Mouse (Mus musculus) forebrain, embryonic 12.5 days (tissue): Measurements from ENCODE around the gene Ncbp1. TPM values are rescaled to one million over a fixed set of nuclear protein-coding genes. Genes with fewer than 3 reads are reported as not detected.
"Not testable (repeated sequence)": the region's sequence is repeated elsewhere in the genome, so short reads cannot be mapped to it uniquely, and the experiment has no call there.

Experiments used
- ATAC-seq: fragments of 200-750 bp; cut with Nextera tagmentation; 2 replicates; pipeline ENCODE4 v1.8.0; 2017; ENCODE audit warnings: moderate TSS enrichment; ENCODE audit not compliant: low FRiP score
- H3K27ac ChIP-seq: fragments of 300-500 bp; sonication (generic); 2 replicates; pipeline ENCODE4 v1.5.1; 2016; ENCODE audit warnings: mild to moderate bottlenecking
- H3K27me3 ChIP-seq: fragments of 300-500 bp; sonication (generic); 2 replicates; pipeline ENCODE4 v1.6.1; 2016; ENCODE audit warnings: mild to moderate bottlenecking
- H3K36me3 ChIP-seq: fragments of 300-500 bp; sonication (generic); replicated peaks from 2 replicates; pipeline ENCODE4 v1.6.1; 2016; ENCODE audit warnings: mild to moderate bottlenecking
- H3K4me1 ChIP-seq: fragments of 300-500 bp; sonication (generic); 2 replicates; pipeline ENCODE4 v1.6.1; 2016
- H3K4me2 ChIP-seq: fragments of 300-500 bp; sonication (generic); 2 replicates; pipeline ENCODE4 v1.6.1; 2016; ENCODE audit warnings: mild to moderate bottlenecking, moderate library complexity
- H3K4me3 ChIP-seq: fragments of 300-500 bp; sonication (generic); replicated peaks from 2 replicates; pipeline ENCODE4 v1.5.1; 2016; ENCODE audit warnings: mild to moderate bottlenecking
- H3K9ac ChIP-seq: fragments of 300-500 bp; sonication (generic); 2 replicates; pipeline ENCODE4 v1.6.1; 2016; ENCODE audit warnings: mild to moderate bottlenecking
- H3K9me3 ChIP-seq: fragments of 300-500 bp; sonication (generic); 2 replicates; pipeline ENCODE4 v1.6.1; 2016
- WGBS: fragments of 180-500 bp; shearing (Covaris S2); methylation state at CpG from one replicate; pipeline ENCODE4 v1.1.7; 2016; 5-methylcytosine and 5-hydroxymethylcytosine counted together
- polyA plus RNA-seq: library from polyadenylated mRNA; unstranded; fragments of >200 nt; fragmentation: Nextera tagmentation; extraction: Ambion mirVana; gene quantifications from 2 replicates; pipeline ENCODE4 v1.2.1, GENCODE M21; 2016

Ncbp1 gene
- polyA plus RNA-seq, 1 experiment from 2014 or later, result 129 TPM

DNA sequence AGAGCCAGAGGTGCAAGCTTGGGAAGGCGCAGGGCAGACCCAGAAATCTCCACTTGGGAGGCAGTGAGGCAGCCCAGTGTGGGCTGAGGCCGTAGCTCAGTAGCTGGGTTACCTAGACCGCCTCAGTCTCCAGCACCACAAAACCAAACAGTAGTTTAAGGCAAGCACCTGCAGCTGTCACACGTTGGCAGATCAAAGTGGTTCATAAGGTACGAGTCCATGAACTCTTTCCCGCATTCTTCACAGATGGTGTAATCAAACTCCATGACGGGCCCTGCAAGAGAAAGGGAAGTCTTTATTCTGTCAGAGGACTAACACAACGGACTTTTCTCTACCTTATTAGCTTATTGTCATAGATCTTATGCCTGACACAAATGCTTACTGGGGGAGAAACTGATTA lies 47.0 kb downstream of the Ncbp1 start:
- no peak overlapping the region for H3K4me3 ChIP-seq
- H3K9me3 ChIP-seq, result no peaks in the 10 kb centered on the region
- no peak overlapping the region for H3K4me2 ChIP-seq
- H3K27ac ChIP-seq, result no peak overlapping the region
- peaks cover 82% of the 10 kb centered on the region for H3K36me3 ChIP-seq
- H3K27me3 ChIP-seq, result no peaks in the 10 kb centered on the region
- 73% methylated on average over 8 of the region's 8 CpGs for WGBS
- H3K9ac ChIP-seq, result no peak overlapping the region
- ATAC-seq, result no peak
- H3K4me1 ChIP-seq, result no peaks in the 10 kb centered on the region

DNA sequence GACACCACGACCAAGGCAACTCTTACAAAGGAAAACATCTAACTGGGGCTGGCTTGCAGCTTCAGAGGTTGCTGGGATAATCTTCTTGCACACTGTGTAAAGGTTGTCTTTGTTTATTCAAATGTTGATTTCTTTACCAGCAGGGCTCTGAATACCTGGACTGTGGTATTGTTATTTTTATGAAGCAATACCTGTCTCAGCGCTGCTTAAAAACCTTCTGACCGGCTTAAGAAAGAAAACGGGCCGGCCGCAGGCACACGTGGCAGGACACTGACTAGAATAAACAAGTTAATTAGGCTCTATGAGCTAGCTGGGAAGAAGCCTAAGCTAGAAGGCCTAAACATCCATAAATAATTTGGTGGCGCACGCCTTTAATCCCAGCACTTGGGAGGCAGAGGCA lies 47.5 kb downstream of the Ncbp1 start:
- 81% methylated on average over 9 of the region's 9 CpGs for WGBS
- H3K27ac ChIP-seq, result no peak overlapping the region
- H3K4me2 ChIP-seq, result no peak overlapping the region
- no peak overlapping the region for H3K4me3 ChIP-seq
- H3K9ac ChIP-seq, result no peak overlapping the region
- H3K27me3 ChIP-seq, result no peaks in the 10 kb centered on the region
- no peak for ATAC-seq
- peaks cover 85% of the 10 kb centered on the region for H3K36me3 ChIP-seq
- H3K9me3 ChIP-seq, result no peaks in the 10 kb centered on the region
- H3K4me1 ChIP-seq, result no peaks in the 10 kb centered on the region

DNA sequence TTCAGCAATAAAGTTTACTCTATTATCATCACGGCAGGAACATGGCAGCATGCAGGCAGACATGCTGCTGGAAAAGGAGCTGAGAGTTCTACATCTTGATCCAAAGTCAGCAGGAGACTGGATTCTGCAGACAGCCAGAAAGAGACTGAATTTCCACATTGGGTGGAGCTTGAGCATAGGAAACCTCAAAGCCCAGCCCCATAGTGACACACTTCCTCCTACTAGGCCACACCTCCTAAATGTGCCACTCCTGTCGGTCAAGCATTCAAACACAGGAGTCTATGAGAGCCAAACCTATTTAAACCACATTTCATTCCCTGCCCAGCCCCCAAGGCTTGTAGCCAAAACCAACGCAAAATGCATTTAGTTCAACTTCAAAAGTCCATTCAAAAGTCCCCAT lies 48.1 kb downstream of the Ncbp1 start:
- Histone ChIP-seq H3K36me3 (peaks cover 85% of the 10 kb centered on the region), H3K4me1 (no peaks in the 10 kb centered on the region), H3K27me3 (no peaks in the 10 kb centered on the region), H3K9me3 (no peaks in the 10 kb centered on the region), H3K27ac (no peak overlapping the region), H3K4me2 (no peak overlapping the region), H3K9ac (no peak overlapping the region), H3K4me3 (no peak overlapping the region)
- ATAC-seq, result no peak
- 74% methylated on average over 3 of the region's 3 CpGs for WGBS

DNA sequence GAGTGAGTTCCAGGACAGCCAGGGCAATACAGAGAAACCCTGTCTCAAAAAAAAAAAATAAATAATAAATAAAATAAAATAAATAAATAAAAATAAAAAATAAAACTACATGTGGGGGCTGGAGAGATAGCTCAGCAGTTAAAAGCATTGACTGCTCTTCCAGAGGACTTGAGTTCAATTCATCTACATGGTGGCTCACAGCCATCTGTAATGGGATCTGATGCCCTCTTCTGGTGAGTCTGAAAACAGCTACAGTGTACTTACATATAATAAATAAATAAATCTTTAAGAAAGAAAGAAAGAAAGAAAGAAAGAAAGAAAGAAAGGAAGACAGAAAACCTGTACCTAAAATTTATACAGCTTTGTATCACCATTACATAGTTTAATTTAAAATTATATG lies 53.6 kb downstream of the Ncbp1 start:
- not testable (repeated sequence) for H3K4me2 ChIP-seq, H3K9me3 ChIP-seq, H3K27ac ChIP-seq, ATAC-seq, H3K9ac ChIP-seq, H3K27me3 ChIP-seq, H3K4me3 ChIP-seq
- H3K4me1 ChIP-seq, result peaks cover 32% of the 10 kb centered on the region
- H3K36me3 ChIP-seq, result peaks cover 41% of the 10 kb centered on the region

DNA sequence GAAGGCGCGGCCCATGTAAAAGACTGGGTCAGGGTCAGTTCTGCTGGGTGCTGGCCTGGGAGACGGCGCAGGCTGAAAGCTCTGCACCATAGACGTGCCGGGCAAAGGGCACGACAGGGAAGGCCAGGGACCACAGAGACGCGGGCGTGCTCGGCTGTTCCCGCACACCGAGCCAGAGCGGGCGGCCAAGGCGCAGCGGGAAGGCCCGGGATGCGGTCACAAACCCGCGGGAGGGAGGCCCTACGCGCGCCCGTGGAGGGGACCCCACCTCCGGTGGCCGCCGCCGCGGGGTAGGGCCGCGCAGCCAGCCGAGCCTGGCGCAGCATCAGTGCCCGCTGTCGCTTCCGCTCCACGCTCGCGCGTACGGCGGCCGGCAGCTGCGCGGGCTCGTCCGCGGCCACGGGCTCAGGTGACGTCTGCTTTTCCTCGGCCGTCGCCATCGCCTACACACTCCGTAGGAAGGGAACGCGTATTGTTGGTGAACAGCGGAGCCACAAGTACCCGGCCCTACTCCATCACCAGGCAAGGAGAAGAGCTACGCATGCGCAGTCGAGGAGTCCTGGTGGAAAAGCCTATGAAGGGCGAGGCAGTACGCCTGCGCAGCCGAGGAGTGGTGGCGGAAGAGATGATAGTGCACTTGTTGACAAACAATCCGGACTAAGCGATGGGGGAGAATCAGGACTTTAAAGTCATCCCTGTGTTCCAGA lies 57.5 kb downstream of the Ncbp1 start, which contains the start of gene Xpa:
Gene Xpa, minus strand, starts transcription at position 531 of the 707 bp plus-strand sequence.
- H3K27me3 ChIP-seq, result peaks cover 21% of the 10 kb centered on the region
- peak within 1 kb of the TSS; percentile 81 for H3K4me2 ChIP-seq
- H3K4me1 ChIP-seq, result peaks cover 33% of the 10 kb centered on the region
- H3K36me3 ChIP-seq, result peaks cover 5% of the 10 kb centered on the region
- ATAC-seq, result peak; percentile 97
- under 1% methylated on average over 53 of the region's 70 CpGs for WGBS
- H3K4me3 ChIP-seq, result peak within 1 kb of the TSS; percentile 94
- H3K27ac ChIP-seq, result peak within 1 kb of the TSS; percentile 93
- H3K9ac ChIP-seq, result peak within 1 kb of the TSS; percentile 97
- H3K9me3 ChIP-seq, result no peaks in the 10 kb centered on the region

DNA sequence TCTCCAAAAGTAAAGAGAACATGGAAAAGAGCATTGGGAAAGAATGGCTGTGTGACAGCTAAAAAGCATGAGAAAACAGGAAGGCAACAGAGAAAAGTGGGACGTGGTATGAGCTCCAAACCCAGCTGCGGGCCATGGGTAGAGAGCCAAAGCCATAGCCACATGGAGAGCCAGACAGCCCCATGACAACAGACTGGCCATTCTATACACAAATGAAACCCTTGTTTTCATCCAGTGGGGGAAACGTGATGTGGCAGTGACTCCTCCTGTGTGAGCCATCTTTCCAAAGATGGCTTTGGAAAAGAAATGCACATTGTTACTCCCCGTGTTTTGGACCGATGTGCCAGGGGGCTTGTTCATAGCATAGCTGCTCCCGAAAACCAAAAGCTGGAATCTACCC lies 58.1 kb downstream of the Ncbp1 start:
- H3K9me3 ChIP-seq, result no peaks in the 10 kb centered on the region
- peak overlapping the region; percentile 97 for H3K9ac ChIP-seq
- H3K4me1 ChIP-seq, result peaks cover 33% of the 10 kb centered on the region
- H3K4me2 ChIP-seq, result peak overlapping the region; percentile 81
- peaks cover 25% of the 10 kb centered on the region for H3K27me3 ChIP-seq
- WGBS, result 42% methylated on average over 6 of the region's 6 CpGs
- H3K4me3 ChIP-seq, result peak overlapping the region; percentile 94
- peak; percentile 18 for ATAC-seq
- no peaks in the 10 kb centered on the region for H3K36me3 ChIP-seq
- 0 out of 2 replicates have a peak overlapping the region, but pooled peaks have one; percentile 42 for H3K27ac ChIP-seq

DNA sequence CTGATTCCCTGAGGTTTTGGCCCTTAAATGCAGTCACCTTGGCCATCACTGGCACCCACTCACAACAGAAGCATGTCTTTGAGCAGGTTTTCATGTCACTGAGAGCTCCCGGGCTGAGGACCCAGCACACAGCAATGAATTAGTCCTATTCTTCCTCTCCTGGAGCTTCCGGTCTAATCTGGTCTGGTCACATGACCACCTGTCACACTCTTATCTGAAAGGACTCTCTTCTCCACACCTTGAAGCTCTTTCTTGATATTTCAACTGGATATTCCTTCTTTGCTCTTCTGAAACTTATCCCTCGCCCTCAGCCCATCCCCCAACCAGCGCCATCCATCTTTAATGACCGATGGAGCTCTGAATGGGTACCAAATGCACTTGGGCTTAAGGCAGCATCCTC lies 59.7 kb downstream of the Ncbp1 start:
- no peaks in the 10 kb centered on the region for H3K9me3 ChIP-seq
- H3K4me3 ChIP-seq, result no peak overlapping the region
- peaks cover 36% of the 10 kb centered on the region for H3K27me3 ChIP-seq
- H3K36me3 ChIP-seq, result no peaks in the 10 kb centered on the region
- no peak for ATAC-seq
- no peak overlapping the region for H3K4me2 ChIP-seq
- no peak overlapping the region for H3K9ac ChIP-seq
- 70% methylated on average over 5 of the region's 5 CpGs for WGBS
- H3K27ac ChIP-seq, result no peak overlapping the region
- H3K4me1 ChIP-seq, result peaks cover 39% of the 10 kb centered on the region

DNA sequence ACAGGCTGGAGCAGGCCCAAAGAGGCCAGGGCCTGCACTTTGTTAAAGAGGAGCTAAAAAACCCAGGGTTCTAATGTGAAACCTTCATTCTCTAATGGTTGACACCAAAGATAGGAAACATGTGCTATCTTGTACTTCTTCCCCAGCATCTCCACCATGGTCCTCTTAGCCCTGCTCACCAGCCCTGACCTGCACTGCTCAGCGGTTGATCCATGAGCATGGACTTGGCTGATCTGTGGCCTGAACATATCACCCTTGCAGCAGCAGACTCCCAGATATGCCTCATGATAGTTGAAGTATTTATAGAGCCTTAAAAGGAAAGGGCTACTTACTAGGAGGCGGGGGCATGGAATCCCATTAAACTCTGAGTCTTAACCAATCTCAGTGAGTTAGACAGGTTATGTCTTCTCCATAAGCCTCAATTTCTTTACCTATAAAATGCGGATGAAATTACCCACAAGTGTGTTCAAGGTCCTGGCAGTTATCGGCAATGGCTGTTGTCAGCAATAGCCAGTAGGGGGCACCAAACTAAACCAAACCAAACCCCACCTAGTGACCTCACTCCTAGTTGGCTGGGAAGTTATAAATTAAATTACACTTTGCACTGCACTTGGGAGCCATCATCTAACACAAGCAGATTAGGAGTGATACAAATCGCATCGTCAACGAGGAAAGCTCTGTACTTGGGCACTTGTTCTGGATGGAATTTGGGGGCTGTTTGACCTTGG lies 63.6 kb downstream of the Ncbp1 start:
- peak overlapping the region; percentile 57 for H3K4me2 ChIP-seq
- H3K9ac ChIP-seq, result peak overlapping the region; percentile 38; the same call in 1 of the 2 replicates
- peak; percentile 75 for ATAC-seq
- WGBS, result 9% methylated on average over 7 of the region's 7 CpGs
- peak overlapping the region; percentile 27 for H3K4me3 ChIP-seq
- peaks cover 8% of the 10 kb centered on the region for H3K4me1 ChIP-seq
- no peak overlapping the region for H3K27ac ChIP-seq
- no peaks in the 10 kb centered on the region for H3K9me3 ChIP-seq
- peaks cover 35% of the 10 kb centered on the region for H3K27me3 ChIP-seq
- H3K36me3 ChIP-seq, result no peaks in the 10 kb centered on the region

DNA sequence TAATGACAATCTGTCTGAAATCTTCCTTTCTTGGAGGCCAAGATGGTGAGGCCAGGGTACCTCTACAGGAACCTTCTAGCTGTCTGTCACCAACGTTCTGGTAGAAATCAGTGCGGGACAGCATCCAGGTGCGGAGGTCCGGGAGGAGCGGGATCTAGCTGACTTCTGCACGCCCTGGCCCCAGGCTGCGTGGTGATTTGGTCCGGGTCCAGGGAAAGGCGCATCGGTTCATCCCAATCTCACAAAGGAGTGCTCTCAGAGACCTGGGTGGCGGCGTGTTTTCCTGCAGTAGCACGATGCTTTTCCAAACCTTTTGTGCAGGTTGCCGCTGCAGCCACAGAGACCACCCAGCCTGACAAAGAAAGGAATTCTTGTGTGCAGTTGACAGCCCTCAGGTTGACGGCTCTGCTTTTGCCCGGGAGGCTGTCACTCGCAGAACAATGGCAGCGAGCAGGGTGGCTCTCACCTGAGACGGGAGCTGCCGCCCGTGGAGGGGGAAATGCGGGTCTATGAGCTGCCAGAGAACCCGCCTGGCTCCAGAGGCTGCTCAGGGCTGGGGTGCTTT lies 64.2 kb downstream of the Ncbp1 start:
- H3K4me2 ChIP-seq, result peak overlapping the region; percentile 57
- no peak overlapping the region for H3K27ac ChIP-seq
- peak overlapping the region; percentile 27 for H3K4me3 ChIP-seq
- peaks cover 28% of the 10 kb centered on the region for H3K27me3 ChIP-seq
- no peaks in the 10 kb centered on the region for H3K36me3 ChIP-seq
- 3% methylated on average over 23 of the region's 23 CpGs for WGBS
- H3K9ac ChIP-seq, result peak overlapping the region; percentile 38; the same call in 1 of the 2 replicates
- ATAC-seq, result peak; percentile 60; the same call in 1 of the 2 replicates
- H3K9me3 ChIP-seq, result no peaks in the 10 kb centered on the region
- H3K4me1 ChIP-seq, result peaks cover 8% of the 10 kb centered on the region

DNA sequence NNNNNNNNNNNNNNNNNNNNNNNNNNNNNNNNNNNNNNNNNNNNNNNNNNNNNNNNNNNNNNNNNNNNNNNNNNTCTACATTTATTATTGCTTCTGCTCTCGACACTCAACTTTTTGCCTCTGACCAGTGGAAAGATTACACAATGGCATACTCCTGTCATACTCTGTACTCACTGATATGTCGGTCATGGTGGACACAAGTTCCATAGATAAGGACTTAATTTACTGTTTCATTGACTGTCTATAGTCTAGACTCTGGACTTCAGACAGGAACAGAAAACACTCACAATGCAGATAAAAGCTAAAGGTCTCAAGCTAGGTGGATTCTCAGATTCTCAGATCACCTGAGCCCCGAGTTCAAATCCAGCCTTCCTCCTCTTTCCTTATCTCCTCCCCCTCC lies 82.7 kb downstream of the Ncbp1 start:
- ATAC-seq, result no peak
- H3K36me3 ChIP-seq, result no peaks in the 10 kb centered on the region
- H3K9me3 ChIP-seq, result no peaks in the 10 kb centered on the region
- 87% methylated on average over 3 of the region's 3 CpGs for WGBS
- H3K27me3 ChIP-seq, result 0 out of 2 replicates have a peak, but pooled peaks cover 3% of the 10 kb centered on the region
- H3K27ac ChIP-seq, result no peak overlapping the region
- no peak overlapping the region for H3K4me3 ChIP-seq
- no peak overlapping the region for H3K4me2 ChIP-seq
- H3K9ac ChIP-seq, result no peak overlapping the region
- H3K4me1 ChIP-seq, result no peaks in the 10 kb centered on the region
